Mouse (Mus musculus): Measurements from ENCODE around the gene Kcnn4. TPM values are rescaled to one million over a fixed set of nuclear protein-coding genes. Genes with fewer than 3 reads are reported as not detected.
A peak's percentile ranks its signal among the peaks of the same experiment; 100 is the strongest.

Kcnn4 gene
- total and polyA plus RNA-seq, 2 experiments from 2014 or later = 0.27 to 0.81 TPM

DNA sequence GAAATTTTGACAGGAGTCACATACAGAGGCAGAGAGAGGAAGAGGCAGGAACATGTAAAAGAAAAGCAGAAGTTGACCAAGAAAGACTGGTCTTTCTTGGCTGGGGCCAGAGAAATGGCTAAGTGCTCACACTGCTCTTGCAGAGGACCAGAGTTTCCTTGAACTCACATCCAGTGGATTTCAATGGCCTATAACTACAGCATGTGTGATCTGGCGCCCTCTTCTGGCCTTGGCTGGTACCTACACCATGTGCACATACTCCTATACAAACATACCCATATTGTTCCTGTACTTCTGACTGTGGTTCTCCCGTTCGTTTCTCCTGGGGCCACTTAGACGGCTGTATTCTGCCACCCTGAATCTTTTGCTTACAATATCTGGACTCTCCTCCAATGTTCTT is 9.1 kb upstream of the Kcnn4 start:
- WGBS = 67% methylated on average over 4 of the region's 4 CpGs
- H3K4me3 ChIP-seq (ENCODE audit: low read depth, low read length) = no peak overlapping the region
- no peak overlapping the region for H3K9ac ChIP-seq (replicated peaks; ENCODE audit: low read length, poor library complexity, severe bottlenecking)
- H3K4me1 ChIP-seq (ENCODE audit: insufficient read depth, low read length) = no peaks in the 10 kb centered on the region
- DNase-seq (ENCODE audit: low spot score) = no peak
- no peaks in the 10 kb centered on the region for H3K27me3 ChIP-seq (ENCODE audit: insufficient read depth, low read length)
- H3K27ac ChIP-seq (ENCODE audit: low read depth, low read length) = no peak overlapping the region
- peak; percentile 35 for TF ChIP-seq CTCF (IDR thresholded peaks at IDR 0.05)
- ATAC-seq (ENCODE audit: low FRiP score) = no peak
- no peaks in the 10 kb centered on the region for H3K36me3 ChIP-seq (ENCODE audit: insufficient read depth, low read length)
- no peak overlapping the region for H3K4me2 ChIP-seq (ENCODE audit: low read depth, low read length, poor library complexity, severe bottlenecking)
- 0 out of 2 replicates have a peak, but pooled peaks cover 2% of the 10 kb centered on the region for H3K9me3 ChIP-seq (ENCODE audit: low read length)

DNA sequence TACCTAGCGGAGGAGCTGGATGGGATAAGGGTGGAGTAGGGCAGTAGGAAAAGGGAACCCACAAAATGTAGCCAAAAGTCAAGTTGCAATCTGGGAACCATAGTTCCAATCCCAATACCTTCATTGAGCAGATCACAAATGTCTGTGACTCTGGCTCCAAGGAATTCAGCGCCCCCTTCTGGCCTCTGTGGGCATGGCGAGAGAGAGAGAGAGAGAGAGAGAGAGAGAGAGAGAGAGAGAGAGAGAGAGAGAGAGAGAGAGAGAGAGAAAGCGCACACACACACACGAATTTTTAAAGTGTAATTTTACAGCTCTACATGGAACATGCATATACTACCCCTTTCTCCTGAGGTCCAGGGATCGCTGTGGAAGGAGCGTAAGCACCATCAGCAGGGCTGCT is 6.8 kb upstream of the Kcnn4 start:
- WGBS = 26% methylated on average over 7 of the region's 7 CpGs

DNA sequence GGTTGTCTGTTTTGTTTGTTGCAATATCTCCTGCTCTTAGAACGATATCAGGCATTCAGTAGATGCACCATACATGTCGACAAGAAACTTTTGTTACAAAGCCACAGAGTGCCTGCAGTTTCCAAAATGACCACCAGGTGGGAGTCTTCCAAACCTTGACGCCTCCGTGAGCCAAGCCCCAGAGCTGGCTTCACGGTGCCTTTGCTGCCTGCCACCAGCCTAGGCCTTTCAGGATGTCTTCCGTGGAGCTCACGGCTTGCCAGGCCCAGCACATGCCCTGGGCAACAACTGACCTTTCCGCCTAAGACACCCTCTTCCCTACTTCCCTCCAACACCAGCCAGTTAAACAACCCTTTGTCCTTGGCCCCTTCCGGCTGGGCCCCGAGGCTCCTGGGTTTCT is 5.2 kb upstream of the Kcnn4 start:
- H3K9ac ChIP-seq (replicated peaks; ENCODE audit: low read length, poor library complexity, severe bottlenecking) = no peak overlapping the region
- H3K36me3 ChIP-seq (ENCODE audit: insufficient read depth, low read length) = no peaks in the 10 kb centered on the region
- no peaks in the 10 kb centered on the region for H3K9me3 ChIP-seq (ENCODE audit: low read length)
- H3K4me2 ChIP-seq (ENCODE audit: low read depth, low read length, poor library complexity, severe bottlenecking) = no peak overlapping the region
- H3K4me1 ChIP-seq (ENCODE audit: insufficient read depth, low read length) = no peaks in the 10 kb centered on the region
- no peaks in the 10 kb centered on the region for H3K27me3 ChIP-seq (ENCODE audit: insufficient read depth, low read length)
- H3K27ac ChIP-seq (ENCODE audit: low read depth, low read length) = no peak overlapping the region
- H3K4me3 ChIP-seq (ENCODE audit: low read depth, low read length) = no peak overlapping the region
- DNase-seq (ENCODE audit: low spot score) = peak; percentile 93
- ATAC-seq (ENCODE audit: low FRiP score) = peak; percentile 53; the same call in 1 of the 2 replicates
- 21% methylated on average over 10 of the region's 10 CpGs for WGBS
- TF ChIP-seq CTCF (IDR thresholded peaks at IDR 0.05) = peak; percentile 92

More for the DNA sequence above, 6.8 kb upstream of the Kcnn4 start:
- H3K4me3 ChIP-seq (ENCODE audit: low read depth, low read length) = no peak overlapping the region
- H3K9ac ChIP-seq (replicated peaks; ENCODE audit: low read length, poor library complexity, severe bottlenecking) = no peak overlapping the region
- no peak overlapping the region for H3K27ac ChIP-seq (ENCODE audit: low read depth, low read length)
- H3K4me1 ChIP-seq (ENCODE audit: insufficient read depth, low read length) = no peaks in the 10 kb centered on the region
- no peaks in the 10 kb centered on the region for H3K9me3 ChIP-seq (ENCODE audit: low read length)
- no peak for ATAC-seq (ENCODE audit: low FRiP score)
- TF ChIP-seq CTCF (IDR thresholded peaks at IDR 0.05) = peak; percentile 68
- no peak overlapping the region for H3K4me2 ChIP-seq (ENCODE audit: low read depth, low read length, poor library complexity, severe bottlenecking)
- no peaks in the 10 kb centered on the region for H3K36me3 ChIP-seq (ENCODE audit: insufficient read depth, low read length)
- peak; percentile 53 for DNase-seq (ENCODE audit: low spot score)
- no peaks in the 10 kb centered on the region for H3K27me3 ChIP-seq (ENCODE audit: insufficient read depth, low read length)

DNA sequence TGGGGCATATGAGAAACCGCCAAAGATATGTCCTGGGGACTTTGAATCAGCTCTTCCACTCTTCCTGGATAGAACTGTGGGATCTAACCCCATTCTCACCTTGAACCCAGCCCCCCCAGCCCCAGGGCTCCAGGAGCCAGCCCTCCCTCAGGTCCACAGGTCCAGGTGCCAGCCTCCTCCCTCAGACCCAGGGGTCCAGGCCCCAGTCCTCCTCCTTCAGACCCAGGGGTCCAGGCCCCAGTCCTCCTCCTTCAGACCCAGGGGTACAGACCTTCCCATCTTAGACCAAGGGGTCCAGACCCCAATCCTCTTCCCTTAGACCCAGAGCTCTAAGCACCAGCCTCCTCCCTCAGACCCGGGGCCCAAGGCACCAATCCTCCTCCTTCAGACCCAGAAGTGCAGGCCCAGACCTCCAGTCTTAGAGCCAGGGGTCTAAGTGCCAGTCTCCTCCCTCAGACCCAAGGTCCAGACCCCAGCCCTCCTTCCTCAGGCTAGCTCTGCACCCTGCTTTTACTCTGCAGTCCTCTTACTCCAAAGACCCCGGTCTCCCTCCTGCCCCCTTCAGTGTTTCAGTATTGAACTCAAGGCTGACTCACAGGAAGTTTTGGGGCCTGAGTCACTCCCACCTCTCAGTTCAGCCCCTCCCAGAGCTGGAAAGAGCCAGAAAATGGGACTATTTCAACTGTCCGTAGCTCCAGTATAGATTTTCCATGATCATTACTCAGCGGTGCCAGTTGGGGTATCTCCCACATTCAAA is 4.6 kb upstream of the Kcnn4 start:
- Histone ChIP-seq H3K4me2 (ENCODE audit: low read depth, low read length, poor library complexity, severe bottlenecking) (no peak overlapping the region), H3K9ac (replicated peaks; ENCODE audit: low read length, poor library complexity, severe bottlenecking) (no peak overlapping the region), H3K27ac (ENCODE audit: low read depth, low read length) (no peak overlapping the region), H3K4me1 (ENCODE audit: insufficient read depth, low read length) (no peaks in the 10 kb centered on the region), H3K27me3 (ENCODE audit: insufficient read depth, low read length) (no peaks in the 10 kb centered on the region), H3K9me3 (ENCODE audit: low read length) (no peaks in the 10 kb centered on the region), H3K36me3 (ENCODE audit: insufficient read depth, low read length) (no peaks in the 10 kb centered on the region), H3K4me3 (ENCODE audit: low read depth, low read length) (no peak overlapping the region)
- 78% methylated on average over 5 of the region's 5 CpGs for WGBS
- DNase-seq (ENCODE audit: low spot score) = no peak
- no peak for TF ChIP-seq CTCF (IDR thresholded peaks at IDR 0.05)
- peak; percentile 51; the same call in 1 of the 2 replicates for ATAC-seq (ENCODE audit: low FRiP score)

DNA sequence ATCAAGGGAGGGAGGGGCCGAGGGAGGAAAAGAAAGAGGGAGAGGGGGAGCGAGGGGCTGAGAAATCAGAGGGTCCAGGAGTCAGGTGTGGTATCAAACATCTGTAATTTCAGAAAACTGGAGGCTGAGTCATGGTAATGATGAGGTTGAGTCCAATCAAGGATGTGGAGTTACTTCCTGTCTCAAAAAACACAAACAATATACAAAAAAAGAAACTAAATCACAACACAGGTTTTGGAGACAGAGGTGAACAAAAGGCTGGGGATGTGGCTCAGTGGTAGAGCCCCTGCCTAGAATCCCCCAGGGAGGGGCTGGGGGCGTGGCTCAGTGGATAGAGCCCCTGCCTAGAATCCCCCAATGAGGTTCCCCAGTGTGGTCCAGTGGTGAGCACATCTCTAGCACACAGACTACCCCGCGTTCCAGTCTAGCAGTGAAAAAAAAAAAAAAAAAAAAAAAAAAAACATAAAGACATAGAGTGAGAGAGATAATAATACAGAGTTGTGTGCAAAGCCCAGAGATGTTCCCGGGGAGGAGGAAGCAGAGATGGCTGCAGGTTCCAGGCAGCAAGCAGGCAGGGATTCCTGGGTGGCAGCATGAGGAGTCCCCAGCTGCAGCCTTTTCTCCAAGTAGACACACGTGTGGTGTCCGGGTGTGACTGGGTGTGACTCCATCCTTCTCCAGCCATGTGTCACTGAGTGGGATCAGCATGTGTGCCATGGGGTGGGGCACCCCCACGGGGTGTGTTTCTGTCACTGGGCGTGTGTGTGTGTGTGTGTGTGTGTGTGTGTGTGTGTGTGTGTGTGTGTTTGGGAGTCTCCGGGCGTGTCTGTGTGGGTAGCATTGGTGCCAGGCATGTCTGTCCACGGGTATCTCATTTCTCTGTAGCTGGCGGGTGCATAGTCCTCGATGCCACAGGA is 3.1 kb upstream of the Kcnn4 start:
- no peak overlapping the region for H3K4me3 ChIP-seq (ENCODE audit: low read depth, low read length)
- WGBS = 78% methylated on average over 15 of the region's 15 CpGs
- TF ChIP-seq CTCF (IDR thresholded peaks at IDR 0.05) = no peak
- no peaks in the 10 kb centered on the region for H3K27me3 ChIP-seq (ENCODE audit: insufficient read depth, low read length)
- no peaks in the 10 kb centered on the region for H3K4me1 ChIP-seq (ENCODE audit: insufficient read depth, low read length)
- no peak overlapping the region for H3K27ac ChIP-seq (ENCODE audit: low read depth, low read length)
- H3K36me3 ChIP-seq (ENCODE audit: insufficient read depth, low read length) = no peaks in the 10 kb centered on the region
- no peak overlapping the region for H3K9ac ChIP-seq (replicated peaks; ENCODE audit: low read length, poor library complexity, severe bottlenecking)
- H3K4me2 ChIP-seq (ENCODE audit: low read depth, low read length, poor library complexity, severe bottlenecking) = no peak overlapping the region
- ATAC-seq (ENCODE audit: low FRiP score) (no peak), DNase-seq (ENCODE audit: low spot score) (no peak)
- H3K9me3 ChIP-seq (ENCODE audit: low read length) = no peaks in the 10 kb centered on the region

DNA sequence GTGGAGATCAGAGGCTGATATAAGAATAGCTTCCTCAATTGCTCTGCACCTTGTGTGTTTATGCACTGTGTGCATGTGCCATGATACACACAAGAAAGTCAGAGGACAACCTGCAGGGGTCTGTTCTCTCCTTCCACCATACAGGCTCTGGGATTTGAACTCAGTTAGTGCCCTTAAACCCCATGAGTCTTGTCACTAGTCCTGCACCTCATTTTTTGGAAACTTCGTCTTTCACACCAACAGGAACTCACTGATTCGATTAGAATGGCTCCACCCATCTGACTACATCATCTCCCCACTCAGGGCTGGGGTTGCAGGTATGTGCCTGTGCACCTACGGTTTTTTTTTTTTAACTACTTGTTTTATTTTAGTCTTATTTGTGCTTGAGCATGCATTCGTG is 1.8 kb upstream of the Kcnn4 start:
- H3K4me3 ChIP-seq (ENCODE audit: low read depth, low read length) = no peak overlapping the region
- H3K36me3 ChIP-seq (ENCODE audit: insufficient read depth, low read length) = no peaks in the 10 kb centered on the region
- no peak for ATAC-seq (ENCODE audit: low FRiP score)
- WGBS = 67% methylated on average over 4 of the region's 4 CpGs
- H3K27ac ChIP-seq (ENCODE audit: low read depth, low read length) = no peak overlapping the region
- H3K9me3 ChIP-seq (ENCODE audit: low read length) = no peaks in the 10 kb centered on the region
- TF ChIP-seq CTCF (IDR thresholded peaks at IDR 0.05) = no peak
- H3K9ac ChIP-seq (replicated peaks; ENCODE audit: low read length, poor library complexity, severe bottlenecking) = no peak overlapping the region
- H3K4me1 ChIP-seq (ENCODE audit: insufficient read depth, low read length) = no peaks in the 10 kb centered on the region
- H3K4me2 ChIP-seq (ENCODE audit: low read depth, low read length, poor library complexity, severe bottlenecking) = no peak overlapping the region
- no peak for DNase-seq (ENCODE audit: low spot score)
- H3K27me3 ChIP-seq (ENCODE audit: insufficient read depth, low read length) = no peaks in the 10 kb centered on the region

Measured in midbrain, postnatal 0 days (tissue).